Mouse (Mus musculus) heart, embryonic 13.5 days (tissue): ENCODE data around the gene Gpr1. TPM values are rescaled to one million over a fixed set of nuclear protein-coding genes. Genes with fewer than 3 reads are reported as not detected.

Experiments used
- ATAC-seq: fragments of 200-750 bp; cut with Nextera tagmentation; 2 replicates; pipeline ENCODE4 v1.8.0; 2017; ENCODE audit warnings: moderate TSS enrichment; ENCODE audit not compliant: insufficient number of reproducible peaks, low FRiP score, low TSS enrichment; ENCODE audit errors: extremely low read depth
- H3K27ac ChIP-seq: fragments of 300-500 bp; sonication (generic); replicated peaks from 2 replicates; pipeline ENCODE4 v1.5.1; 2015; ENCODE audit warnings: moderate library complexity, mild to moderate bottlenecking, inconsistent platforms
- H3K27me3 ChIP-seq: fragments of 300-500 bp; sonication (generic); replicated peaks from 2 replicates; pipeline ENCODE4 v1.6.1; 2015; ENCODE audit warnings: mild to moderate bottlenecking, inconsistent platforms
- H3K36me3 ChIP-seq: fragments of 300-500 bp; sonication (generic); 2 replicates; pipeline ENCODE4 v1.6.1; 2015; ENCODE audit warnings: mild to moderate bottlenecking, inconsistent platforms
- H3K4me1 ChIP-seq: fragments of 300-500 bp; sonication (generic); 2 replicates; pipeline ENCODE4 v1.6.1; 2015; ENCODE audit warnings: inconsistent platforms
- H3K4me2 ChIP-seq: fragments of 300-500 bp; sonication (generic); 2 replicates; pipeline ENCODE4 v1.6.1; 2015; ENCODE audit warnings: inconsistent platforms, mild to moderate bottlenecking, moderate library complexity
- H3K4me3 ChIP-seq: fragments of 300-500 bp; sonication (generic); 2 replicates; pipeline ENCODE4 v1.5.1; 2015; ENCODE audit warnings: moderate library complexity, mild to moderate bottlenecking, inconsistent platforms
- H3K9ac ChIP-seq: fragments of 300-500 bp; sonication (generic); 2 replicates; pipeline ENCODE4 v1.6.1; 2015; ENCODE audit warnings: inconsistent platforms, mild to moderate bottlenecking, moderate library complexity
- H3K9me3 ChIP-seq: fragments of 300-500 bp; sonication (generic); 2 replicates; pipeline ENCODE4 v1.6.1; 2016; ENCODE audit warnings: inconsistent platforms
- WGBS: fragments of 180-500 bp; shearing (Covaris S2); methylation state at CpG from one replicate; pipeline ENCODE4 v1.1.7; 2015; ENCODE audit warnings: mixed read lengths; 5-methylcytosine and 5-hydroxymethylcytosine counted together
- polyA plus RNA-seq: library from polyadenylated mRNA; unstranded; fragments of >200 nt; fragmentation: Nextera tagmentation; extraction: Ambion mirVana; gene quantifications from 2 replicates; pipeline ENCODE4 v1.2.1, GENCODE M21; 2015

Gene Gpr1
- polyA plus RNA-seq, 1 experiment from 2014 or later: 0.27 TPM

- 83% methylated on average over 4 of the region's 4 CpGs for WGBS
- ATAC-seq: no peak
- no peak overlapping the region for H3K4me3 ChIP-seq
- no peak overlapping the region for H3K4me2 ChIP-seq
- H3K9me3 ChIP-seq: no peaks in the 10 kb centered on the region
- peaks cover 3% of the 10 kb centered on the region for H3K4me1 ChIP-seq
- no peaks in the 10 kb centered on the region for H3K36me3 ChIP-seq
- H3K27me3 ChIP-seq: peaks cover 5% of the 10 kb centered on the region; the same call in 1 of the 2 replicates
- no peak overlapping the region for H3K9ac ChIP-seq
- H3K27ac ChIP-seq: no peak overlapping the region
Measured at GRCm38 (mm10) chr1:63219277-63219676, 4.9 kb upstream of the Gpr1 start.

- no peak overlapping the region for H3K4me2 ChIP-seq
- H3K27ac ChIP-seq: no peak overlapping the region
- no peak for ATAC-seq
- H3K9ac ChIP-seq: no peak overlapping the region
- H3K36me3 ChIP-seq: no peaks in the 10 kb centered on the region
- WGBS: 51% methylated on average over 7 of the region's 7 CpGs
- H3K27me3 ChIP-seq: peaks cover 9% of the 10 kb centered on the region; the same call in 1 of the 2 replicates
- H3K4me1 ChIP-seq: peaks cover 10% of the 10 kb centered on the region
- H3K9me3 ChIP-seq: no peaks in the 10 kb centered on the region
- H3K4me3 ChIP-seq: no peak overlapping the region
Measured at GRCm38 (mm10) chr1:63214631-63215030, 288 bp upstream of the Gpr1 start.

- Histone ChIP-seq H3K4me2 (peak overlapping the region; percentile 62), H3K27me3 (peaks cover 9% of the 10 kb centered on the region; the same call in 1 of the 2 replicates), H3K9me3 (no peaks in the 10 kb centered on the region), H3K36me3 (no peaks in the 10 kb centered on the region), H3K4me1 (peaks cover 10% of the 10 kb centered on the region), H3K9ac (peak overlapping the region; percentile 61; the same call in 1 of the 2 replicates), H3K4me3 (peak overlapping the region; percentile 30), H3K27ac (no peak overlapping the region)
- ATAC-seq: no peak
- 22% methylated on average over 22 of the region's 22 CpGs for WGBS
Measured at GRCm38 (mm10) chr1:63213478-63214270, 669 bp downstream of the Gpr1 start.

GRCm38 (mm10) chr1:63209861-63210529 lies 4.3 kb downstream of the Gpr1 start:
- H3K4me3 ChIP-seq: no peak overlapping the region
- peaks cover 9% of the 10 kb centered on the region; the same call in 1 of the 2 replicates for H3K27me3 ChIP-seq
- no peak overlapping the region for H3K27ac ChIP-seq
- ATAC-seq: no peak
- no peaks in the 10 kb centered on the region for H3K36me3 ChIP-seq
- WGBS: 29% methylated on average over 6 of the region's 6 CpGs
- peaks cover 10% of the 10 kb centered on the region for H3K4me1 ChIP-seq
- H3K4me2 ChIP-seq: no peak overlapping the region
- H3K9me3 ChIP-seq: no peaks in the 10 kb centered on the region
- H3K9ac ChIP-seq: no peak overlapping the region

GRCm38 (mm10) chr1:63207607-63208006 lies 6.7 kb downstream of the Gpr1 start:
- Histone ChIP-seq H3K9ac (no peak overlapping the region), H3K4me1 (peaks cover 9% of the 10 kb centered on the region), H3K4me3 (no peak overlapping the region), H3K27ac (no peak overlapping the region), H3K9me3 (no peaks in the 10 kb centered on the region), H3K27me3 (no peaks in the 10 kb centered on the region), H3K4me2 (no peak overlapping the region), H3K36me3 (no peaks in the 10 kb centered on the region)
- WGBS: 75% methylated on average over 3 of the region's 3 CpGs
- ATAC-seq: no peak

GRCm38 (mm10) chr1:63204660-63205394 lies 9.5 kb downstream of the Gpr1 start:
- H3K4me2 ChIP-seq: no peak overlapping the region
- H3K9ac ChIP-seq: no peak overlapping the region
- WGBS: 32% methylated on average over 7 of the region's 7 CpGs
- peak overlapping the region; percentile 17; the same call in 1 of the 2 replicates for H3K27ac ChIP-seq
- peaks cover 6% of the 10 kb centered on the region; the same call in 1 of the 2 replicates for H3K9me3 ChIP-seq
- no peaks in the 10 kb centered on the region for H3K36me3 ChIP-seq
- no peaks in the 10 kb centered on the region for H3K27me3 ChIP-seq
- H3K4me3 ChIP-seq: no peak overlapping the region
- no peak for ATAC-seq
- H3K4me1 ChIP-seq: peaks cover 9% of the 10 kb centered on the region

GRCm38 (mm10) chr1:63203950-63204659 lies 10.2 kb downstream of the Gpr1 start:
- H3K9me3 ChIP-seq: peaks cover 6% of the 10 kb centered on the region; the same call in 1 of the 2 replicates
- no peak overlapping the region for H3K4me3 ChIP-seq
- no peaks in the 10 kb centered on the region for H3K36me3 ChIP-seq
- H3K4me1 ChIP-seq: peaks cover 9% of the 10 kb centered on the region
- no peak for ATAC-seq
- H3K27ac ChIP-seq: peak overlapping the region; percentile 17; the same call in 1 of the 2 replicates
- no peak overlapping the region for H3K4me2 ChIP-seq
- 25% methylated on average over 7 of the region's 7 CpGs for WGBS
- H3K27me3 ChIP-seq: no peaks in the 10 kb centered on the region
- H3K9ac ChIP-seq: no peak overlapping the region

- 78% methylated on average over 1 of the region's 1 CpGs for WGBS
- ATAC-seq: no peak
- Histone ChIP-seq H3K36me3 (no peaks in the 10 kb centered on the region), H3K27ac (no peak overlapping the region), H3K4me2 (no peak overlapping the region), H3K9me3 (peaks cover 6% of the 10 kb centered on the region; the same call in 1 of the 2 replicates), H3K4me1 (peaks cover 9% of the 10 kb centered on the region), H3K9ac (no peak overlapping the region), H3K4me3 (no peak overlapping the region), H3K27me3 (no peaks in the 10 kb centered on the region)
Measured at GRCm38 (mm10) chr1:63203471-63203870, 10.9 kb downstream of the Gpr1 start.

- H3K4me3 ChIP-seq: no peak overlapping the region
- ATAC-seq: no peak
- H3K36me3 ChIP-seq: no peaks in the 10 kb centered on the region
- peaks cover 9% of the 10 kb centered on the region for H3K4me1 ChIP-seq
- no peak overlapping the region for H3K9ac ChIP-seq
- 68% methylated on average over 1 of the region's 1 CpGs for WGBS
- H3K9me3 ChIP-seq: peaks cover 6% of the 10 kb centered on the region; the same call in 1 of the 2 replicates
- no peak overlapping the region for H3K27ac ChIP-seq
- no peaks in the 10 kb centered on the region for H3K27me3 ChIP-seq
- H3K4me2 ChIP-seq: no peak overlapping the region
Measured at GRCm38 (mm10) chr1:63201672-63202071, 12.7 kb downstream of the Gpr1 start.

- Histone ChIP-seq H3K36me3 (no peaks in the 10 kb centered on the region), H3K27me3 (no peaks in the 10 kb centered on the region), H3K4me2 (no peak overlapping the region), H3K4me1 (peaks cover 14% of the 10 kb centered on the region), H3K4me3 (no peak overlapping the region), H3K9ac (no peak overlapping the region), H3K27ac (no peak overlapping the region), H3K9me3 (peaks cover 6% of the 10 kb centered on the region; the same call in 1 of the 2 replicates)
- no peak for ATAC-seq
- WGBS: 86% methylated on average over 18 of the region's 18 CpGs
Measured at GRCm38 (mm10) chr1:63200322-63200721, 14.0 kb downstream of the Gpr1 start.
